Mouse (Mus musculus) lung, adult 10 weeks (tissue): ENCODE results near the gene Rab32. TPM values are rescaled to one million over a fixed set of nuclear protein-coding genes. Genes with fewer than 3 reads are reported as not detected.

Source experiments
- polyA plus RNA-seq: library from polyadenylated mRNA; stranded (reverse); fragments of 350-450 nt; fragmentation: Illumina TruSeq; extraction: RNeasy Lipid Tissue Mini Kit (QIAGEN cat#74804); gene quantifications from one replicate; pipeline ENCODE4 v1.2.3, GENCODE M21; 2014; ENCODE audit warnings: low read depth, low replicate concordance; ENCODE audit not compliant: insufficient read depth

Rab32 gene
- 13.0 TPM for polyA plus RNA-seq

GRCm38 (mm10) chr10:10557570-10558336, at the start of gene Rab32:
Gene Rab32, minus strand, starts transcription at chr10:10558265.

Other genes starting within 250 kb of the Rab32 start
- 2.1 TPM for gene Adgb, start 85.9 kb downstream of the Rab32 start, polyA plus RNA-seq
- gene Gm10944, start 123.1 kb upstream of the Rab32 start, polyA plus RNA-seq = not detected